Mouse (Mus musculus) central nervous system, embryonic 18 days (tissue): ENCODE data around the gene Cep55. TPM values are rescaled to one million over a fixed set of nuclear protein-coding genes. Genes with fewer than 3 reads are reported as not detected.

Source experiments
- polyA plus RNA-seq: library from polyadenylated mRNA; depleted of rRNA; stranded (reverse); fragments of >200 nt; gene quantifications from 2 replicates; pipeline ENCODE4 v1.2.3, GENCODE M21; 2012; rRNA removed

Cep55 gene
- polyA plus RNA-seq, result 5.0 and 5.5 TPM in 2 replicates

DNA sequence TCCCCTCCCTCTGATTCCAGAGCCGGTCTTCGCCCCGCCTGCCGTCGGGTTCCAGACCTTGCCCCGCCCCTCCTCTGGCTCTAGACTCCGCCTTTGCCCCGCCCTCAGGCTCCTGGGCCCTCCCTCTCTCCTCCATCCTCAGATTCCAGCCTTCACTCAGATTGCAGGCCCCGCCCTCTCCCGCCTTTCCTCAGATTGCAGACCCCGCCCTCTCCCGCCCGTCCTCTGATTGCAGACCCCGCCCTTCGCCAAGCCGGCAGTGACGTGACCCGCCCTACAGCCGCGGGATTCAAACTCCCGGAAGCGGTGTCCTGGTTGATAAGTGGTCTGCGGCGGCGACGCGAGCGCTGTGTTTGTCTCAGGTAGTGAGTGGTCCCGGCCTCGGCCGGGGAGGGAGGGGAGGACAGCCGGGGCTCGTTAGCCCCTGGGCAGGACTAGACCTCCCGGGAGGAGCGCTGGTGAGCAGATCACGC lies at the start of gene Cep55:
Gene Cep55, plus strand, starts transcription at position 292 of the 473 bp plus-strand sequence.

DNA sequence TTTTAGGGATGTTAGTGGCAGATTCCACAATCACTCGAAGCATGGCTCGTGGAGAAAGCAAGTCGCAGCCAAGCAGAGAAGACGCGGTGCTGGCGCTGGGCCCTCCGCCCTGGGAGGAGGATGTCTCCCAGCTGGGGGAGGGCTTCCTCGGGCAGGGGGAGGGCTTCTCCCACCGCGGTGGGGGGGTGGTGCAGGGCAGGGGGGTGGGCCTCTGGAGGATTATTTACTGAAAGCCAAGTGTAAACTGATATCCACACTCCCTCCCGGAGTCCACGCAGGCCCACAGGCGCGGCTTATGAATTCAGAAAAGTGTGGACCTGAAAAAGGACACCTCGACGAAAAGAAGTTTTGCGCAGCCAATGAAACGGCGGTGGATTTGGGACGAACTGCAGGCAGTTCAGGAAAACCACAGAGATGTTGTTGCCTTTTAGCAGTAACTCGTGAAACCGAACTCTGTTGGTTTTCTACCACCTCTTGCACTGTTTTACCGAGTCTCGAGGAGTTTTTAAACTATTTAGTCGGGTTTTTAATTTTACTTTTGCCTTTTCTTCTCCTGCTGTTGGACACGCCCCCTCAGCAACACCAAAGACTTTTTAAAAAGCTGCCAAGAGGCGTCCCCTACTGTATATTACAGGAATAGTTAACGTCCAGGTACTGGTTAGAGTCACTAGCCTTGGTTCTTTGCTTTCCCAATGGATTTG lies 11.4 kb upstream of the Cep55 start, which contains the start of gene Myof:
Gene Myof, minus strand, starts transcription at position 297 of the 701 bp plus-strand sequence.

DNA sequence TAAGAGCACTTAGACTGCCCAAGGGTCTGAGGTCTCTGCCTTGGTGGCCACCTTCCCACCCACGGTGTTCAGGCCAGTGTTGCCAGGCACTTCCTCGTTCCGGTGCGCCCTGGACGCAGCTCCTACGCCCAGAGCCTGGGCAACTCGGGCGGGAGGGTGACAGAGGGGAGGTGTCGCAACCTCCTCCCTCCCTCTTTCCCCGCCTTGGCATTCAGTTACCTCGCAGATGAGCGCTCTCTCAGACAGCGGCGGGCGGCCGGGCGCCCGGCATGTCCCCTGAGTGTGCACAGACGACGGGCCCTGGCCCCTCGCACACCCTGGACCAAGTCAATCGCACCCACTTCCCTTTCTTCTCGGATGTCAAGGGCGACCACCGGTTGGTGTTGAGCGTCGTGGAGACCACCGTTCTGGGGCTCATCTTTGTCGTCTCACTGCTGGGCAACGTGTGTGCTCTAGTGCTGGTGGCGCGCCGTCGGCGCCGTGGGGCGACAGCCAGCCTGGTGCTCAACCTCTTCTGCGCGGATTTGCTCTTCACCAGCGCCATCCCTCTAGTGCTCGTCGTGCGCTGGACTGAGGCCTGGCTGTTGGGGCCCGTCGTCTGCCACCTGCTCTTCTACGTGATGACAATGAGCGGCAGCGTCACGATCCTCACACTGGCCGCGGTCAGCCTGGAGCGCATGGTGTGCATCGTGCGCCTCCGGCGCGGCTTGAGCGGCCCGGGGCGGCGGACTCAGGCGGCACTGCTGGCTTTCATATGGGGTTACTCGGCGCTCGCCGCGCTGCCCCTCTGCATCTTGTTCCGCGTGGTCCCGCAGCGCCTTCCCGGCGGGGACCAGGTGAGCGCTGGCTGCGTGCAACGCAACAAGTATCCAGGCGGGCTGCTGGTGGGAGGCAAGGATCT lies 42.3 kb downstream of the Cep55 start, which contains the start of gene Ffar4:
Gene Ffar4, plus strand, starts transcription at position 214 of the 901 bp plus-strand sequence.

Other genes starting within 250 kb of the Cep55 start
- gene Myof, start 11.4 kb upstream of the Cep55 start, polyA plus RNA-seq, result 5.8 and 7.2 TPM in 2 replicates
- gene Ffar4, start 42.1 kb downstream of the Cep55 start, polyA plus RNA-seq, result 0.26 and 0.31 TPM in 2 replicates
- gene Rbp4, start 70.3 kb downstream of the Cep55 start, polyA plus RNA-seq, result 2.3 and 4.4 TPM in 2 replicates
- gene Pde6c, start 77.8 kb downstream of the Cep55 start, polyA plus RNA-seq, result 0.05 and 0.16 TPM in 2 replicates
- gene Fra10ac1, start 169.1 kb downstream of the Cep55 start, polyA plus RNA-seq, result 32.6 and 33.7 TPM in 2 replicates
- gene Lgi1, start 209.5 kb downstream of the Cep55 start, polyA plus RNA-seq, result 23.5 and 25.4 TPM in 2 replicates